Mouse (Mus musculus) layer of hippocampus, postnatal 36 days (tissue): ENCODE measurements at regions not wholly inside any gene's neighbourhood (a gene's known extent, or its start where the extent isn't known, plus 50 kb on each side); places are given as distances from the start of the nearest gene placed in this dataset.

Source experiments
- DNase-seq, 2 experiments: peaks; one replicate each; pipeline ENCODE4 v3.0.0; 2022

DNA sequence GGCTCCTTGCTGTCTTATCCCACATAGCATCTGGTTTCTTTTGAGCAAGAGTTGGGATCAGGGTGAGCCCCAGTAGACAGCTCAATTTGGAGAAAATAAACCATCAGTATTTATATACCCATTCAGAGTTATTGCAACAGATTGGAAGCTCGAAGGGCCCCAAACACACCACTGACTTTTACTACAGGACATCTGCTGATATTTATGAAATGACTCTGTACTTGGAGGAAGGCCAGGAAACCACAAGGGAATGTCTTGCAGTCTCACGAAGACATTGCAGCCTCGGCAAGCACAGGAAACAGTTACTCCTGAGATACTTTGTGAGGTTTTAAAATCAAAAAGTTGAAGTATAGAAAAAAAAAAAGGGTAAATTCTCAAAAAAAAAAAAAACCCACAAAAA is 375.1 kb upstream of the 4931408C20Rik start:
- peak; percentile 5 to 16 for DNase-seq
